Mouse (Mus musculus): ENCODE measurements around the gene Chd2. TPM values are rescaled to one million over a fixed set of nuclear protein-coding genes. Genes with fewer than 3 reads are reported as not detected.
"Not testable (repeated sequence)": the region's sequence is repeated elsewhere in the genome, so short reads cannot be mapped to it uniquely, and the experiment has no call there.

Gene Chd2
- total RNA-seq, 2 experiments from 2014 or later = 47.5 to 118 TPM

DNA sequence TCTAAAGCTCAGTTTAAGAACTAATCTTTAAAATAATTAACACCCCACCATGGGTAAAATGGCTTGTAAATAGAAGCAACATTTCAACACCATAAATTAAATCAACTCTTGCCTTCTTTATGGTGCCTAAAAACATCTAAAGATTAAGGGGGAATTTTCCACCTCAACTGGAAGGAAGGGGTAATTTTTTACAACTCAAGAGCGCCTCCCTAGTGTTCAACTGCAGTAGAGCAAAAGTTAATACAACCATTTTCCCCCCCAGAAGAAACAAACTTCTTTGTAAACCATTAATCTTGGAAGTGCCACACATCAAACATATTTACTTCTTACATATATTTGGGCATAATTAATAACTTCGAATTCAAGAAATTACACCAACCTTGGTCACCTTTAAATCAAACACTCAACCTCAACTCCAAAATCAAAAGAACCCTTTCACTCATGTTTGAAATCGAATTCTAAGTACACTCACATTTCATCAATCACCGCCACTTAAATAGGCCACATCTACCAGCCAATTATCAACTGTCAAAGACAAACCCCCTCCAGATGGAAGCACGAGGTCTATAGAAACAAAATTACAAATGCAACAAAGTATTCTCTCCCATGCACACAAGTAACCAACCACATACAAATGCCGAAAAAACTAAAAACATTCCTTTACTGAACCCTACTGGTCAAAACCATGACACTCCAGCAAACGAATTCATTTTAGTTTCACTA is 662 bp upstream of the Chd2 start:
- no peak for ATAC-seq (replicated peaks; ENCODE audit: poor library complexity, severe bottlenecking)

DNA sequence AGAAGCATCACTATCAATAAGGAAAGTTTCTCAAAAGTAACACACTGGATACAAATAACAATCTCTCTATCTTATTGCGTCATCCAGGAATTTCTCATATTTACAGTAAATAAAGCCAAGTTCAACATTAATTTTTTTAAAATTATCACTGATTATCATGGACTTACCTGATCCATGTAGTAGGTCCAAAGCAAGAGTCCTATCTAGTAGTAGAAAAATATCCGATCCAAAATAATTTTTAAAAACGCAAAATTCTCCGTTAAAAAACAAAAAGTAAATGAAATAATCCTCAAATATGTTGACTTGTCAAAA is 595 bp downstream of the Chd2 start:
- no peak for ATAC-seq (replicated peaks; ENCODE audit: poor library complexity, severe bottlenecking)

DNA sequence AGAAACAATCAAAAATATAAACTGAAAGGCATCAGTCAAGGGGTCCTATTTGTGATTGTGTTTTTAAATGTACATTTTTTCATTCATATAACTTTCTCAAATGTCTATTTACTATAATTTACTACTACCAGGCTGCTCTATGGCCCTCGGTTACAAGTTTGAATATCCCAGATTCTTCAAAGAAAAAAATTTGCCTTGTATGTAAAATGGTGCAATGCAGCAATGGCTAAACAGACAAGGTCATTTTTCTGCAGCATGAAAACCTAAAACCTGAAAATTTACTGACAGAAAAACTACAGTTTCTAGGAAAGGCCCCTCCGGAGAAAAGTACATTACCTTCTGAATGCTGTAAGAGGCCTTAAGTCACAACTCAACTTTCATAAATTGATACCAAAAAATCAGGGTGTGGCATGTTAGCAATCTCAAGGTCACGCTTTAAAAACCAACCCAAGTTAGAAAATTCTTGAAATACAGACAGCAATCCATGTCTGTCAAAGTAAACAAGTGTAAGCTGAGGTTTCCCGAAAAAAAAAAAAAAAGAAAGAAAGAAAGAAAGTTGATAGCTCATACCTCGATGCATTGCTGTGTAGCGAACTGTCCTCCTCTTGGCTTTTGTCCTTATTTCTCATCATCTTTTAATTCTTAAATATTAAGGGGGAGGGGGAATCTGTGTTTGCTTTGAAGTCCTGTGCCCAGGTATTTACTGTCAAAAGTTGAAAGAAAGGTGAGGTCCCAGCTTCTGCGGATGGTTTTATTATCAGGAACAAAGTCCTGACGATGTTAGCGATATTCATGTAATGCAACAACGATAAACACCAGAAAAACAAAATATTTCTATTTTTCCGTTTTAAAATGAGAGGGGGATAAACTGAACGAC is 1.2 kb downstream of the Chd2 start:
- ATAC-seq (replicated peaks; ENCODE audit: poor library complexity, severe bottlenecking) = no peak

DNA sequence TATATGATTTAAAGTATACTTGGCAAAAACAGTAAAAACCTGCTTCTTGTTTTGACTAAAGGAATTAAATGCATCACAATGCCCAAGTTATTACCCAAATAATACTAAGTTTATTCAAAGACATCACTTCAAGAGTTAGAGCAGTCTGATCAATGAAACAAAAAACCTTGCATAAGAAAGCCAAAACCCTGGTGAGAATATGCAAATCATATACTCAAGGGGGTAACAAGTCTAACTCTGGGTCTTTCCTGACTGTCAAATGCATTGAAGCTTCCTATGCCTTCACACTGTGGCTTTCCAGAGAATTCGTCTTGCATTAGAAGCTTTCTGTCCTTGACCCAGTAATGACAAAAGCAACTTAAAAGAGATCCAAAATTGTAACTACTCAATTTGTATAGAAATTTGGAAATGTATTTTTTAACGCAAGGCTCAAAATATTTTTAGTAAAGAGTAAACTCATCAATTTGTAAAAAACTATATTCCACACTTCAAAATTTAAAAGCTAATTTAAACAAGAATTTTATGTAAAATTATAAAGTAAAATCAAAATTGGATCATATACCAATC is 2.4 kb downstream of the Chd2 start:
- no peak for ATAC-seq (replicated peaks; ENCODE audit: poor library complexity, severe bottlenecking)

DNA sequence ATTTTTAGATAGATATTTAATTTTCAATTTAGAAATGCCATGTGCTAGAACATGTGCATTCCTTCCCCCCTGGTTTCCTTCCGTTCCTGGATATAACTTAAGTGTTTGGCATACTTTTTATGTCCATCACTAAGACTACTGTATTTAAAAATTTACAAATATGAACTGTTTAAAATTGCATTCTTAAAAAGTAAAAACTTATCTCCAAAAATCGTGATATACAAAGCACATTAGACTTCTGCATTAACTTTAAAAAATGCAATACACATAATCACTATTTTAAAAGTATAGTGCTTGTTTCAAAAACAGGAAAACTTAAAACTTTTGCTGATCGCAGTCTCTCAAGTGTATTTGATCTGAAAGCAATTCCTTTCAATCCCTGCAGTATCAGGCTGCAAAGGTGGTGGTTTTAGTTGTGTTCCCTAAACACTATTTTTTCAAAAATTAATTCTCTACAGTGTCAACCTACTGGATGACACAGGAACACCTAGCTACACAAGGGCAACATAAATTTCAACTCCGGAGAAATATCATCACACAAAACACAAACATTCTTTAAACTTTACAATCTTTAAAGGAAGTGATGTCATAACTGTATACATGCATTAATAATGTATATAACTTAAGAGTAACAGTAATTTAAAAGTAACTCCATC is 3.1 kb downstream of the Chd2 start:
- no peak for ATAC-seq (replicated peaks; ENCODE audit: poor library complexity, severe bottlenecking)

DNA sequence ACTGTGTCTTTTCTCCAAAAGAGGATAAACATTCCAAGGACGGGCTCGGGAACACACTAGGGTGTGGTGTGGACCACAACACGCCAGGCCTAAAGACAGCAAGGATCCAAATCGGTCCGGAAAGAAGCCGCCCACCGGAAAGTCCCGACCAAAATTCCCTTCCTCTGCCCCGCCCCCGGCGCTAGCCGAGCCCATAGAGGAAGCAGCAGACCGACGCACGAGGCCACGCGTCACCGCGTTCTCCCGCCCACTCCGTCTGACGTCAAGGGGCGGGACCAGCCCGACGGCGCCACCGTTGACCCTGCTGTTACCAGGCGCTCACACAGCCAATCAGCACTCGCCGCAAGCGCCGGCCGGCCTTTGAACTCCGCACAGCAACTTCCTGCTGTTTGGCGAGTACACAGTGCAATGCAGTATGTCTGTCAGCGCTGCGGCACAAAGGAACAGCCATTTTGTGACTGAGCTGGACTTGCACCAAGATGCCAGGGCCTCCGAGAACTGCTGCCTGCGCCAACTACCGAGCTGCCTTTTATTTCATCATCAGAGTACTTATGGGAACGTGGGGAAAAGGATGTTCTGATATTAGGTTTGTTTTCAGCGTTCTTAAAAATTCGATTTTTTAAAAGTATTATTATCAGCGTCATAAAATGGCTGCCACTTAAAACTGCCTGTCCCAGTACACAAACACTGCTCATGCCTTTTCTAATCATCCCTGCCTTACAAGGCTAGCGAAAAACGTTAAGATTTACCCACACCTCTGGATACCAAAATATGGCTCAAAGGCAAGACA is 3.8 kb downstream of the Chd2 start:
- ATAC-seq (replicated peaks; ENCODE audit: poor library complexity, severe bottlenecking) = peak; percentile 87

DNA sequence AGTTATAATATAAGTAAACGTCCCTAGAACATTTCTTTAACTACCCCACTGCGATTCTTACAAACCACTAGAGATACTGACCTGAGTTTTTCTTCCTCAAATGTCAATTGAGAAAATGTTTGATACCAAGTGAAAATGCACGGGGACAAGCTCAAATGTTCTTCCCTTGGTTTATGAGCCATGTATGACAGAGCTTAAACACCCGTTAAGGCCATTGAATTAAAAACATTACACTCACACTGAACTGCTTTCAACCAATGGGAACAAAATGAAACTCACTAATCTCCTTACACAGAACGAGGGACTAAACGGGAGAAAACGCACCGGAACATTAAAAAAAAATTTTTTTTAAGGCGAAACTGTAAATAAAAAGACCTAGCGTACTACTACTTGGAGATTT is 4.4 kb downstream of the Chd2 start:
- no peak for ATAC-seq (replicated peaks; ENCODE audit: poor library complexity, severe bottlenecking)

DNA sequence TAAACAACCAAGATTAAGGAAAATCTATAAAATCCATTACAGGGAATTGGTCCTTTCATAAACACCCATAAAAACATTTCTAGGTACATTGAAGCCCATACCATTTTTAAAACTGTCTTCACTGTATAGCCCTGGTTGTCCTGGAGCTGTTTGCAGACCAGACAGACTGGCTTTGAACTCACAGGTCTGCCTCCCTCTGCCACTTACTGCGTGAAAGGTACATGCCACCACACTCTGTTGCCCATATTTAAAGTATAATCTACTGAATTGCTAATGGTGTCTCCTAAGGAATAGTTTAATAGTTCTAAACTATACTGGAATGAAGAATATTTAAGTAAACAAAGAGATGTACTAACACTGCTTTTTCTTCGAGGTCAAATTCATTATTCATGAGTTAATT is 5.1 kb downstream of the Chd2 start:
- no peak for ATAC-seq (replicated peaks; ENCODE audit: poor library complexity, severe bottlenecking)

DNA sequence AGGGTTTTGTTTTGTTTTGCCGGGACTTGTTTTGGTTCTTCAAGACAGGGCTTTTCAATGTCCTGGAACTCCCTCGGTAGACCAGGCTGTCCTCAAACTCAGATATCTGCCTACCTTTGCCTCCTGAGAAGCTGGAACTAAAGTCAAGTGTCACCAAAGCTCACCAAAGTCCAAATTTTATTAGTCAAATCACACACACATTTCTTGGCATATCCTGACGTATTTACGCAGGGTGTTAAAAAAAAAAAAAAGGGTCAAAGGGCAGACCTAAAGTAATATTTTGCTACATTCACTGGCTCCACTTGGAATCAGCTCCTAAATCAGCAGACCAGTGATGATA is 5.8 kb downstream of the Chd2 start:
- ATAC-seq (replicated peaks; ENCODE audit: poor library complexity, severe bottlenecking) = no peak

DNA sequence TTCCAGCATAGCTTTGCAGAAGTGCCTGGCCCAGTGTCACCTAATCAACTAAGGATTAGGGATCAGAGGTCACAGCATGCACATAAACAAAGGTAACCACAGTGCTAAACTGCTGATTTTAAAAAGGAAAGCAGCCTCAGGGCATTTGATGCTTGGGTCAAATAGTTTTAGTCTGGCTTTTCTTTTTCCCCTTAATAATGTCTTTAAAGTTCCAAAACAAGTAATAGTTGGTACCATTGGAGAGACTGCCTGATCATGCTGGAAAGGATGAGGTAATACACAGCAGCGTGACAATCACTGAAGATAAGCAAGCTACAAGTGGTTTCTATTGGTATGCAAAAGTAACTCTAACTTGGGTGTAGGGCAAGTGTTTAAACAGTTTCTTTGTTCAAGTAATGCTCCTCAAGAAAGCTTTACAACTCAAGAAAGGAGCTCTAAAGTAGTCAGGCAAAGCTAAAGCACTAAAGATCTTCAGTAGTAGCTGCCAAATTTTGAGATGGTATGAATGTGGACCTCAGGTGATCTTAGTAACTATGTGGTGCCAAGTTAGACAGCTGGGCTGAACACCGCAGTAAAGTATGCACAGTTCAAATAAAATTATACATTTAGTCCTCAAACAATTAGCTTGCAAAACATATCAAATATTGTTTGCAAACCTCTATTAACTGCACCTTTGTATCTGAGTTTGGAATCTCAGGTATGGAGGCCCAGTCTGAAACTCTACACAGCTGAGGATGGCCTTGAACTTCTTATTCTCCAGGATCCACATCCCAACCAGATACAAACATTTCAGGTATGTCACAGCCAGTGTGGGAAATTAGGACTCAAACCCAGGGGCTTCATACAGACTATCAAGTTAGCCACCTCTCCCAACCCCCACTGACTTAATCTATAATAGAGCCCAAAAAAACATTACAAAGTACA is 6.4 kb downstream of the Chd2 start:
- ATAC-seq (replicated peaks; ENCODE audit: poor library complexity, severe bottlenecking) = no peak

DNA sequence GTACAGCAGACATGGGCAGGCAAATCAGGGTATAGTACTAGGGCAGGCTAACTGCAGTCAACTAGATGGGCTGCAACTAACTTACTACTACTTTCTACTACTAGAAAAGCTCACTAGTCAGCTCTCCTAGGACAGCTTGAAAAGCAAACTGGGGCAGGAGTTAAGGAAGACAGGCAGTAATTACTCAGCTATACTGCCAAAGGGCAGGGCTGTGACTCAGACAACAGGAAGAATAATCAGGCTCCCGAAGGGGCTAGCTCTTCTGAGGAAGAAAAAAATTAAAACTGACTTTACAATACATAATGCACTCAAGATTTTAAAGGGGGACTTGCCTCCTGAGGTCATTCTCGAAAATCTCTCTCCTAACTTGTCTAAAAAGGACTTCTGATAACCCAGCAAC is 8.2 kb downstream of the Chd2 start:
- ATAC-seq (replicated peaks; ENCODE audit: poor library complexity, severe bottlenecking) = no peak

DNA sequence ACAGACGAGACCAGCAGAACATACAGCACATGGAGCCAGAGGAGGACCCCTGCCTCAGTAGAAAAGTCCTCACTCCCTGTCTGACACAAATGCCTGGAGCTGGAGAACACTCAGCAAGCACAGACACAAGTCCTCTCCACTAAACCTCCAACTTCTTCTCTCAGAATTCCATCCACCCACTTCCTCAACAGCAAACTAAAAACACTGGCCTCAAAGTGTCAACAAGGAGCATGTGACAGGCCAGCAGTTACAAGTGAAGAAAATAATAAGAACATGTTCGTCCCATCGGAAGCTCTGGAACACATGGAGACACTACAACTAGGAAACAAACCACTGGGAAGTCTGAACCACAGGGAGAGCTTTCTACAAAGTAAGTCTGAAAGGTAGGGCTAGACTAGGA is 8.7 kb downstream of the Chd2 start:
- no peak for ATAC-seq (replicated peaks; ENCODE audit: poor library complexity, severe bottlenecking)

DNA sequence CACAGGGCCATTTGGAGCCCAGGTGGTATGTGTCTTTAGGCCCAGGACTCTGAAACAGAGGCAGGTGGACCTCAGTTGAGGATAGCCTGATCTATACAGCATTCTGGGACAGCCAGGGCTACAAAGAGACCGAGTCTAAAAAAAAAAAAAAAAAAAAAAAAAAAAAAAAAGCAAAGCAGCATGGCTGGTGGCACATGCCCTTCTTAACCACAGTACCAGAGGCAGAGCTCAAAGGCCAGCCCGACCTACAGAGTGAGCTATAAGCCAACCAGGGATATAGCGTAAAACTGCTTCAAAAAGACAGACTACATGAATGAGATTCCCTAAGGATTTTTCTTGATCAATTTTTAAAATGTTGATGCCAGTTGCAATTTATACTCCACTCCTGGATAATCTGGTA is 9.5 kb downstream of the Chd2 start:
- ATAC-seq (replicated peaks; ENCODE audit: poor library complexity, severe bottlenecking) = no peak

DNA sequence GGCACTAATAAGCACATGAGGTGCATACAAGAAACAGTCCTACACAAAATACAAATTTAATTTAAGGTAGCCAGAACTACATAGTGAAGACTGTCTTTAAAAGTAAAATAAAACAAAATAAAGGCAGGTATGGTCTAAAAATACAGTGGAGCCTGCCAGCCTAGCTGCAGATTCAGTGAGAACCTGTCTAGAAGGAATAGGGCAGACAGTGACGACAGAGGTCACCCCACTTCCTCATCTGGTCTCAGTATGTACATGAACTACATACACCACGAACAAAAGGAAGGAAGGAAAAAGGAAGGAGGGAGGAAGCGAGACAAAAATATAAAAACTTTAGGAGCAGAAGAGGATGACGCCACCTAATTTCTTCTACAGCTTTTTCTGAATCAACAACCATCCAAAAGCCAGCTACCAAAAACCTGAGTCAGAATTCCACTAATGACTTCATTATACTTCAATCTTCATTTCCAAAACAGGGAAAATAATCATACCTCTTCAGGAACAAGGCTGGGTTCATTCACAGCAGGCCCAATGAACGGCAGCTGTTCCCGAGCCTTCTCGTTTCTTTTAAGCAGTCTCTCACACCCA is 10.0 kb downstream of the Chd2 start:
- ATAC-seq (replicated peaks; ENCODE audit: poor library complexity, severe bottlenecking) = peak; percentile 73

DNA sequence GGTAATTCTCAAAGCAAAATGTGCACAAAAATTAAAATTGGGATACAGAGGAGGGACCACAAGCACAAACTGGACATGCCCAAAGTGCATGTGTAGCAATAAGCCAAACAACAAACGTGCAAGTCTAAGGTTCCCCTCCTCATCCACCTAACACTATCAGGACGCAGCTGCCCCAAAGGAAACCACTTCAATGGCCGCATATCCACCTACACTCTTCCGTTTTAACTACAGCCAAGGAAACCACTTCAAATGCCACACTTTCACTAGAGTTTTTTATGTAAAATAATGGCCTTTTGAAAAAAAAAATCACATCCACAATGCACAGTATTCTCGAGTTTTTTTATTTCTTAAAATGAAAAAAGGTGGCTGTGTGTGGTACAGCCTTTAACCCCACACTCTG is 10.8 kb downstream of the Chd2 start:
- peak; percentile 40 for ATAC-seq (replicated peaks; ENCODE audit: poor library complexity, severe bottlenecking)

DNA sequence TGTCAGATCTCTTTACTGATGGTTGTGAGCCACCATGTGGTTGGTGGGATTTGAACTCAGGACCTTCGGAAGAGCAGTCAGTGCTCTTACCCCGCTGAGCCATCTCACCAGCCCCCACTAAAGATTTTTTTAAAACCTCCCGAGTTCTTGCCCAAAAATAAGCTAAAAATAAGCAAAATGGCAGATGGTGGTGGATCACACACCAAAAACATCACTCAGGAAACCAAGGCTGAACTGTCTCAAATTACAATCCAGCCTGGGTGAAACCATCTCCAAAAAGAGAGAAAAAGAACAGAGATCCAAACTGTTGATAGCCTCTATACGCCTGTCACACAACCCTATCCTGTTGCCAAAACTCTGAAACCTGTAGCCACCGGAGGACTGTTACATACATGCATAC is 11.5 kb downstream of the Chd2 start:
- no peak for ATAC-seq (replicated peaks; ENCODE audit: poor library complexity, severe bottlenecking)

DNA sequence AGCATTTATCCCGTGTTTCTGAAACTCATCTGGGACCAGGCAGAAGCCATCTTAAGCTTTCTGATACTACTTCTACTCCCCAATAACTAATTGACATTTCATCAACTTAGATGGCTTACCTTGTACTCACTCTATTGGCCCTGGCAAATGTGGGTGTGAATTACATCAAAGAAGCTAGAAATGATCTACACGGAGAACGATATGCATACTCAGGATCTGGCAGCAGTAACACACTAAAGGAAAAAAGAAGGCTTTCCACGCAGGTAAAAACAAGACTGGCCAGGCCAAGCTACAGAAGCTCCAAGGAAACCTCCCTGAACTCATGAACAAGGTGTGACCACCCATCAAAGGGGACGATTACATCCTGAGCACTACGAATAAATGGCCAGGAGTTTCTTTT is 12.4 kb downstream of the Chd2 start:
- ATAC-seq (replicated peaks; ENCODE audit: poor library complexity, severe bottlenecking) = no peak

DNA sequence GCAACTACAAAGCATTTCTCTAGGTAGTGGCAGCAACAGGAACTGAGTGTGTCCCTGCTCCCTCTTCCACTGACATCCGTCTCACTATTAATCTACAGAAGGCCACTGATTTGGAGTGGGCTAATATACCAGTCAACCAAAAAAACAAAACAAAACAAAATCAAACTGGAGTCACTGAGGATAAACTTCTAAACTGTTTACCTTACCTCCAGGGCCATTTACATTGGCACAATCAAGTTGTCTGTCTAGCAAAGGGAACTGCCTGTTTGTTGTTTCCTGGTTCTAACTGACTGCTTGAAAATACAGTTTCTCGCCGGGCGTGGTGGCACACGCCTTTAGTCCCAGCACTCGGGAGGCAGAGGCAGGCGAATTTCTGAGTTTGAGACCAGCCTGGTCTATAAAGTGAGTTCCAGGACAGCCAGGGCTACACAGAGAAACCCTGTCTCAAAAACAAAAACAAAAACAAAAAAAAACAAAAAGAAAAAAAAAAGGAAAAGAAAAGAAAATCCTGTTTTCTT is 13.2 kb downstream of the Chd2 start:
- not testable (repeated sequence) for ATAC-seq (replicated peaks; ENCODE audit: poor library complexity, severe bottlenecking)

DNA sequence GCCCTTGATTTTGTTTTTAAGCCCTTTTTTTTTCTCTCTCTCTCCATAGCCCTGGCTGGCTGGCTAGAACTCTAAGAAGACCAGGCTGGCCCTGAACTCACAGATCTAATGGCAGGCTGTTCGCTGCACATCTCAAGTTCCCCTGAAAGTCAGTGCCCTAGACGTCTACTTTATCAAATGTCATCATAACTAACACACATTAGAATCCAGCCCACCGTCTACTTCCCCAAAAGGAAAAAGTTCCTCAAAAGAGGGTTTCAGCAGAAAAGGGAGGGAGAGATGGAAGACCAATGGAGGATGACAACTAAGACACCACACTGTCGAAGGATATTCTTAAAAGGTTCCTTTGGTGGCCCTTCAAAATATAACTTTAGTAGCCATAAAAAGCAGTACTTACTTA is 14.4 kb downstream of the Chd2 start:
- peak; percentile 56 for ATAC-seq (replicated peaks; ENCODE audit: poor library complexity, severe bottlenecking)

Data from granulocyte monocyte progenitor cell, adult 5-6 weeks (primary cell).